Mouse (Mus musculus): ENCODE measurements around the gene Tmem86b. TPM values are rescaled to one million over a fixed set of nuclear protein-coding genes. Genes with fewer than 3 reads are reported as not detected.

The Tmem86b gene
- polyA plus RNA-seq, 1 experiment from 2014 or later: 26.1 TPM

- Histone ChIP-seq H3K9me3 (replicated peaks) (no peaks in the 10 kb centered on the region), H3K27me3 (replicated peaks) (no peaks in the 10 kb centered on the region), H3K4me2 (no peak overlapping the region), H3K27ac (peak overlapping the region; percentile 56), H3K36me3 (peaks cover 65% of the 10 kb centered on the region), H3K9ac (no peak overlapping the region), H3K4me1 (peaks cover 50% of the 10 kb centered on the region), H3K4me3 (no peak overlapping the region)
- WGBS (ENCODE audit: insufficient replicate concordance): 78% methylated on average over 3 of the region's 3 CpGs
- ATAC-seq: peak; percentile 52
These were observed 15.6 kb upstream of the Tmem86b start for GRCm38 (mm10) chr7:4646806-4647205.

GRCm38 (mm10) chr7:4643225-4643624, 12.0 kb upstream of the Tmem86b start:
- H3K9me3 ChIP-seq (replicated peaks): no peaks in the 10 kb centered on the region
- no peak overlapping the region for H3K4me2 ChIP-seq
- H3K4me1 ChIP-seq: peaks cover 41% of the 10 kb centered on the region
- H3K36me3 ChIP-seq: peaks cover 93% of the 10 kb centered on the region
- H3K27ac ChIP-seq: peak overlapping the region; percentile 51
- H3K27me3 ChIP-seq (replicated peaks): no peaks in the 10 kb centered on the region
- H3K4me3 ChIP-seq: no peak overlapping the region
- WGBS (ENCODE audit: insufficient replicate concordance): 35% methylated on average over 6 of the region's 6 CpGs
- ATAC-seq: peak; percentile 52; the same call in 1 of the 2 replicates
- peak overlapping the region; percentile 19 for H3K9ac ChIP-seq

- Histone ChIP-seq H3K4me1 (peaks cover 28% of the 10 kb centered on the region), H3K4me2 (no peak overlapping the region), H3K9ac (no peak overlapping the region), H3K4me3 (no peak overlapping the region), H3K27ac (no peak overlapping the region), H3K36me3 (peaks cover 99% of the 10 kb centered on the region), H3K9me3 (replicated peaks) (no peaks in the 10 kb centered on the region), H3K27me3 (replicated peaks) (no peaks in the 10 kb centered on the region)
- no peak for ATAC-seq
- 93% methylated on average over 7 of the region's 7 CpGs for WGBS (ENCODE audit: insufficient replicate concordance)
These were observed 10.7 kb upstream of the Tmem86b start for GRCm38 (mm10) chr7:4641956-4642355.

- Histone ChIP-seq H3K9ac (0 out of 2 replicates have a peak overlapping the region, but pooled peaks have one; percentile 17), H3K27ac (no peak overlapping the region), H3K4me2 (no peak overlapping the region), H3K4me1 (peaks cover 23% of the 10 kb centered on the region), H3K4me3 (no peak overlapping the region), H3K9me3 (replicated peaks) (no peaks in the 10 kb centered on the region), H3K36me3 (peaks cover 99% of the 10 kb centered on the region), H3K27me3 (replicated peaks) (no peaks in the 10 kb centered on the region)
- WGBS (ENCODE audit: insufficient replicate concordance): 85% methylated on average over 11 of the region's 11 CpGs
- no peak for ATAC-seq
These were observed 9.9 kb upstream of the Tmem86b start for GRCm38 (mm10) chr7:4641155-4641554.

GRCm38 (mm10) chr7:4636179-4636578, 5.0 kb upstream of the Tmem86b start:
- Histone ChIP-seq H3K27ac (no peak overlapping the region; the same call in 1 of the 2 replicates), H3K36me3 (peaks cover 96% of the 10 kb centered on the region), H3K9ac (no peak overlapping the region), H3K4me1 (peaks cover 23% of the 10 kb centered on the region), H3K4me2 (no peak overlapping the region), H3K27me3 (replicated peaks) (no peaks in the 10 kb centered on the region), H3K4me3 (no peak overlapping the region), H3K9me3 (replicated peaks) (no peaks in the 10 kb centered on the region)
- WGBS (ENCODE audit: insufficient replicate concordance): 69% methylated on average over 4 of the region's 4 CpGs
- ATAC-seq: no peak

- WGBS (ENCODE audit: insufficient replicate concordance): 11% methylated on average over 1 of the region's 1 CpGs
- H3K27ac ChIP-seq: peak overlapping the region; percentile 98
- H3K4me3 ChIP-seq: peak overlapping the region; percentile 63
- H3K27me3 ChIP-seq (replicated peaks): no peaks in the 10 kb centered on the region
- H3K36me3 ChIP-seq: peaks cover 78% of the 10 kb centered on the region
- H3K4me2 ChIP-seq: peak overlapping the region; percentile 75
- H3K4me1 ChIP-seq: peaks cover 79% of the 10 kb centered on the region
- H3K9me3 ChIP-seq (replicated peaks): no peaks in the 10 kb centered on the region
- ATAC-seq: peak; percentile 93
- peak overlapping the region; percentile 85 for H3K9ac ChIP-seq
These were observed 1.0 kb downstream of the Tmem86b start for GRCm38 (mm10) chr7:4630198-4630597.

- no peaks in the 10 kb centered on the region for H3K9me3 ChIP-seq (replicated peaks)
- H3K9ac ChIP-seq: peak overlapping the region; percentile 85
- H3K4me3 ChIP-seq: peak overlapping the region; percentile 63
- 18% methylated on average over 5 of the region's 5 CpGs for WGBS (ENCODE audit: insufficient replicate concordance)
- peak overlapping the region; percentile 75 for H3K4me2 ChIP-seq
- H3K4me1 ChIP-seq: peaks cover 85% of the 10 kb centered on the region
- H3K36me3 ChIP-seq: peaks cover 73% of the 10 kb centered on the region
- peak overlapping the region; percentile 98 for H3K27ac ChIP-seq
- H3K27me3 ChIP-seq (replicated peaks): no peaks in the 10 kb centered on the region
- ATAC-seq: peak; percentile 45
These were observed 1.6 kb downstream of the Tmem86b start for GRCm38 (mm10) chr7:4629586-4629985.

GRCm38 (mm10) chr7:4625928-4626327, 5.3 kb downstream of the Tmem86b start:
- Histone ChIP-seq H3K9me3 (replicated peaks) (no peaks in the 10 kb centered on the region), H3K4me2 (no peak overlapping the region), H3K27me3 (replicated peaks) (no peaks in the 10 kb centered on the region), H3K4me1 (peaks cover 72% of the 10 kb centered on the region), H3K4me3 (no peak overlapping the region), H3K9ac (no peak overlapping the region), H3K36me3 (peaks cover 38% of the 10 kb centered on the region), H3K27ac (peak overlapping the region; percentile 98; the same call in 1 of the 2 replicates)
- ATAC-seq: no peak
- WGBS (ENCODE audit: insufficient replicate concordance): 82% methylated on average over 2 of the region's 2 CpGs

GRCm38 (mm10) chr7:4624343-4624742, 6.9 kb downstream of the Tmem86b start:
- ATAC-seq: no peak
- Histone ChIP-seq H3K4me3 (no peak overlapping the region), H3K36me3 (peaks cover 34% of the 10 kb centered on the region), H3K27ac (peak overlapping the region; percentile 48; the same call in 1 of the 2 replicates), H3K4me1 (peaks cover 63% of the 10 kb centered on the region), H3K4me2 (no peak overlapping the region), H3K9me3 (replicated peaks) (no peaks in the 10 kb centered on the region), H3K9ac (no peak overlapping the region), H3K27me3 (replicated peaks) (no peaks in the 10 kb centered on the region)
- WGBS (ENCODE audit: insufficient replicate concordance): 41% methylated on average over 1 of the region's 1 CpGs

- Histone ChIP-seq H3K9ac (no peak overlapping the region), H3K4me2 (no peak overlapping the region), H3K4me1 (peaks cover 56% of the 10 kb centered on the region), H3K27ac (no peak overlapping the region), H3K36me3 (peaks cover 27% of the 10 kb centered on the region), H3K4me3 (no peak overlapping the region), H3K9me3 (replicated peaks) (no peaks in the 10 kb centered on the region), H3K27me3 (replicated peaks) (no peaks in the 10 kb centered on the region)
- ATAC-seq: peak; percentile 72; the same call in 1 of the 2 replicates
- WGBS (ENCODE audit: insufficient replicate concordance): 22% methylated on average over 4 of the region's 4 CpGs
These were observed 7.6 kb downstream of the Tmem86b start for GRCm38 (mm10) chr7:4623544-4624189.

- peak; percentile 13; the same call in 1 of the 2 replicates for ATAC-seq
- no peaks in the 10 kb centered on the region for H3K9me3 ChIP-seq (replicated peaks)
- no peak overlapping the region for H3K4me3 ChIP-seq
- no peak overlapping the region for H3K9ac ChIP-seq
- no peaks in the 10 kb centered on the region for H3K36me3 ChIP-seq
- H3K4me1 ChIP-seq: peaks cover 23% of the 10 kb centered on the region
- H3K27me3 ChIP-seq (replicated peaks): no peaks in the 10 kb centered on the region
- H3K27ac ChIP-seq: no peak overlapping the region
- WGBS (ENCODE audit: insufficient replicate concordance): 29% methylated on average over 1 of the region's 1 CpGs
- no peak overlapping the region for H3K4me2 ChIP-seq
These were observed 11.2 kb downstream of the Tmem86b start for GRCm38 (mm10) chr7:4619979-4620378.

- peak; percentile 93 for ATAC-seq
- Histone ChIP-seq H3K9ac (peak overlapping the region; percentile 33; the same call in 1 of the 2 replicates), H3K4me1 (peaks cover 28% of the 10 kb centered on the region), H3K9me3 (replicated peaks) (no peaks in the 10 kb centered on the region), H3K36me3 (no peaks in the 10 kb centered on the region), H3K4me2 (peak overlapping the region; percentile 59), H3K4me3 (peak overlapping the region; percentile 14), H3K27me3 (replicated peaks) (no peaks in the 10 kb centered on the region; the same call in 1 of the 2 replicates), H3K27ac (peak overlapping the region; percentile 79)
- WGBS (ENCODE audit: insufficient replicate concordance): 32% methylated on average over 14 of the region's 14 CpGs
These were observed 17.4 kb downstream of the Tmem86b start for GRCm38 (mm10) chr7:4613740-4614403.

All from liver, embryonic 12.5 days (tissue).